ENCODE assay signal across 12 mouse cellular contexts in the genomic region with DNA sequence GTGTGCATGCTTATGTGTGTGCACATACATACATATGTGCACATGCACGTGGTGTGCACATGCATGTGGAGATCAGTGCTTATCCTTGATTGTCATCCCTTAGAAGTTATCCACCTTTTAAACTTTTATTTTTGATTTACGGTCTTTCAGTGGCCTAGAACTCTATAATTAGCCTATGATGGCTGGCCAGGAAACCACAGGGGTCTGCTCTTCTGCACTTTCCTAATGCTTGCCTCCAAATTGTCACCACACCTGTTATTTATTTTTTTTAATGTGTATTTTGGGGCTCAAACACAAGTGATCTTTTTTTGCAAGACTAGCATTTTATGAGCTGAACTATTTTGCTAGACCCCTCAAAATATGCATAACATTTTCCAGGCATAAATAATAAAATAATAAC.
"Had no signal": no experiment of that assay in that cellular context is flagged by ENCODE, and none has a peak within 500 bp of the region (broad histone marks: within the 10 kb centered on the region; RNA-seq: fewer than 3 reads in every experiment).

No protein-coding gene starts in this region.

- DNase-seq: retina, postnatal 1 day; right cerebral cortex, adult 18-20 months; right cerebral cortex, postnatal 14 days; right cerebral cortex, postnatal 25 days; right cerebral cortex, postnatal 4 days; spleen, adult 18-20 months; thymus, adult 18-20 months; thymus, adult 2 months; thymus, postnatal 14 days; thymus, postnatal 25 days; thymus, postnatal 36 days; thymus, postnatal 4 days had no signal
